Mouse (Mus musculus): ENCODE results near the gene Fads2.

The Fads2 gene

GRCm38 (mm10) chr19:10041388-10042148, 60.0 kb downstream of the Fads2 start, which contains the start of gene Fads3:
TSS of gene Fads3 (plus strand) at chr19:10041569.
- DNase-seq (ENCODE audit: low spot score), result peak; percentile 48

GRCm38 (mm10) chr19:10040866-10041387, 60.6 kb downstream of the Fads2 start:
- no peak for DNase-seq (ENCODE audit: low spot score)

- no peak for DNase-seq (ENCODE audit: low spot score)
Observed at GRCm38 (mm10) chr19:10039615-10040014, 61.9 kb downstream of the Fads2 start.

DNA sequence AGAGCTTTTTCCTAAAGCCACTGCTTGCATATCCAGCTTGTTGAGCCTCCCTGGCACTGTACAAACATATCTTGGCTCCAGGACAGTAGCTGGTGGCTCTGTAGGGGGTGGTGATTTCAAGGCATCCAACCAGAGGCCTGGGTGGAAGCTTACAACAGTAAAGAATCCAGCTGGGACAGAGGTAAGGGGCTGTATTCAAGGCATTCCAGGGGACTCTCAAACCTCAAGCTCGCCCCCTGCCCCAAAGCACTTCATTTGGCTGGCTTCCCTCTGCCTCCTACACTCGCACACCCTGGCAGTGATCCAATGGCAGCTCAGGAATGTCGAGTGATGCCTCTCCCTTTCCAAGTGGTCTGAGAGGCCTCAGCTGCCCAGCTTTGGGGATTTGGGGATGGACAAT, 62.6 kb downstream of the Fads2 start:
- DNase-seq (ENCODE audit: low spot score), result no peak

DNA sequence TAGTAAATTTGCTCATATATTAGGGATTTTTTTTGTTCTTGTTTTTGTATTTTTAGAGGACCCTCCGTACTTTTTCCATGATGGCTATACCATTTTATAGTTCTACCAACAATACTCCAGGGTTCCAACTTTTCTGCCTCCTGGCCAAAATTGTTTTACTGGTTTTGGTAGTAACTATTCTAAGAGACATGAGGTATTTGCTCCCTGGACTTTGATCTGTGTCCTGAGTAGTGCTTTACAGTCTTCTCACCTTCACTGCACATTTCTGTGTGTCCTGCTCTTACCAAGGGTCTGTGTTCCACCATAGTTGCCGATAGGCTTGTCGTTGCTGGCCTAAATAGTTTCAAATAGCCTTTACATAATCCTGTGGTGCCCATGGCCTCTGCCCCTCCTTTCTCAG, 63.2 kb downstream of the Fads2 start:
- DNase-seq (ENCODE audit: low spot score), result no peak

DNA sequence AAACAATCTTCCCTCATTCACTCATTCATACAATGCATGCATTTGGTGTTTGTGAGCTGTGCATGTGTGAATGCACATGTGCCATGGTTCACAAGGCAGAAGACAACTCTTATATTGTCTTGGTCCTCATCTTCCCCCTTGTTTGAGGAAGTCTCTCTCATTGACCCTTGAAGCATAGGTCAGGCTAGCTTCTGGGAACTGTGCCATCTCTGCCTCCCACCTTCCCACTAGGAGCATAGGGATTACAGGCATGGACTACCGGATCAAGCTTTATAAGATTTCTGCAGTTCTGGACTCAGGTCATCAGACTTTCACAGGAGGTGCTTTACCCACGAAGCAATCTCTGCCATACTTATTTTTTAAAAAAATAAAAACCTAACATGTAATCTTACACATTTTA, 64.0 kb downstream of the Fads2 start:
- no peak for DNase-seq (ENCODE audit: low spot score)

DNA sequence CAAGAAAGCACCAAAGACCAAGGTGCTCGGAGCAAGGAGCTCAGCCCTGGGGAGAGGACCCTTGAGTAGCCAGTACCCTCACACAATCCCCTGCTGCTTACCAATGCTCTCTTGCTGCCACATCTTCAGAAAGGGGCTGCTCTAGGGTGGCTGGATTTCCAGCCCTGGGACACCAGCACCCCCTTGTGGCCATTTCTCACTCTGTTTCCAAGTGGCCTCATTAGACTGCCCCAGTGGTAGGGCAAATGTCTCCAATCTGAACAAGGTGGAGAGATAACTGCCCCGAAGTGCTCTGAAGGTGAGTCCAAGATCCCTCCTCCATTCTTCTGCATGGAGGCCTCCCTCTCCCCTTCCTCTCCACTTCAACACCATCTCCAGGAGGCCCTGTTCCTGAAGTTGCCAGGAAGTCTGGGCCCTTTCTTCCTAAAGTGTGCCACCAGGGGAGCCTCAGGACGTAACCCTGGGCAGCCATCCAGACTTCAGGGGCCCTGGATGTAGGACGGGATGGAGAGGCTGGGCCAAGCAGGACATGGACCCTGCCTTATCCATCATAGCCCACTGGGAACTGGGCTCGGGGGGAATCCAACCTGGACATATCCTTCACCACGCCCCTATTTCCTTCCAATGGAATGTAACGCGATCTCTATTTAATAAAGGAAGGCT, 66.6 kb downstream of the Fads2 start:
- peak; percentile 54 for DNase-seq (ENCODE audit: low spot score)

- no peak for DNase-seq (ENCODE audit: low spot score)
Observed at GRCm38 (mm10) chr19:10034356-10034755, 67.2 kb downstream of the Fads2 start.

DNA sequence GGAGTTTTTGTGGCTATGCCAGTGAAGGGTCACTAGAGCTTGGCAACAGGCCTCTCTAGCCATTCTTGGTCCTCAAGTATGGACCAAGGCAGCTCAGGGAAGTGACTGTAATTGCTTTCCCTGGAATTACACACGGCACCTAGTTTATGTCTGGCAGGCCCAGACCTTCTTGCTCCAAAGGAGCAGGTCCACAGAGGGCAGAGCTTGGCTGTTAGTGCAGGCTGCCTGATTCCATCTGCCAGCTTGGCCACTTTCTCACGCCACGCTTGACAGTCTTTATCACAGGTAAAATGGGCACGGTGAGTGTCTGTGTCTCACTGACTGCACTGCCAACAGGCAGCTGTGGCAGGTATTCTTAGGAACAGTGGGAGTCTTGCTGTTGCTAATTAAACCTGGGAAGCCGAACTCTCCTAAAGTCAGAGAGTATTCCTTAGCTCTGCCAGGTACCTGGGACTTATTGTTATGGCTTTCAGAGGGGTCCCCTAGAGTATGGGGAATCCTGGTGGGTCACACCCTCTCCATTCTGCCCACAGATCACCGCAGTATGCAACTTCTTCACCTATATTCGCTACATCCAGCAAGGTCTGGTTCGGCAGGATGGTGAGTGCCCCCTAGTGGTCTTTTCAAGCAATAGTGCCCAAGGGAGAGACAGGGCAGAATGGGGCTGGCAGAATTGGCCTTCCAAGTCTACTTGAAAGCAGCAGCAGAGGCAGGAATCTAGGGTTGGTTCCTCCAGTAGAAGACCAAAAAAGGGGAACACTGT, 68.2 kb downstream of the Fads2 start:
- DNase-seq (ENCODE audit: low spot score), result no peak

GRCm38 (mm10) chr19:10029746-10030145, 71.8 kb downstream of the Fads2 start:
- DNase-seq (ENCODE audit: low spot score), result no peak

- no peak for DNase-seq (ENCODE audit: low spot score)
Observed at GRCm38 (mm10) chr19:10025169-10025875, 76.2 kb downstream of the Fads2 start.

DNA sequence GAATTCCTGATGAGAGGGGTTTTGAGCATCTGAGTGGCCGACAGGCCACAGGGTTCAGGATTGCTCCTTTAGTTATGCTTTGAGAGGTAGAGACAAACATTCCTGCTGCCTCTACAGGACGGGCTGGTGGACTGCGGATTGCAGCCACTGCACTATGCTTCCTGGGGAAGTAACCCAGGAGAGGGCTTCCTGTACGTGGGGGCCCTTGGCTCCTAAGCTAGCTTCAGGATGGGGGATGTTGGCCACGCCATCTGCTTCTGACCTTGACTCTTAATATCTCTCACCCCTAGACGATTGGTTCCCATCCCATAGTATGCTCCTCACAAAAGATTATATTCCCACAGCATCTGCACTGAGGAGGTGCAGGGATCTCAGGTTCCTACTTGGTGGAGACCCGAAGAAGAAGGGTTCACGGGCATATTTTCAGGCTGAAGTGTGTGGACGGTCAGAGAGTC, 78.2 kb downstream of the Fads2 start:
- no peak for DNase-seq (ENCODE audit: low spot score)

GRCm38 (mm10) chr19:10022414-10023303, 78.9 kb downstream of the Fads2 start:
- no peak for DNase-seq (ENCODE audit: low spot score)

DNA sequence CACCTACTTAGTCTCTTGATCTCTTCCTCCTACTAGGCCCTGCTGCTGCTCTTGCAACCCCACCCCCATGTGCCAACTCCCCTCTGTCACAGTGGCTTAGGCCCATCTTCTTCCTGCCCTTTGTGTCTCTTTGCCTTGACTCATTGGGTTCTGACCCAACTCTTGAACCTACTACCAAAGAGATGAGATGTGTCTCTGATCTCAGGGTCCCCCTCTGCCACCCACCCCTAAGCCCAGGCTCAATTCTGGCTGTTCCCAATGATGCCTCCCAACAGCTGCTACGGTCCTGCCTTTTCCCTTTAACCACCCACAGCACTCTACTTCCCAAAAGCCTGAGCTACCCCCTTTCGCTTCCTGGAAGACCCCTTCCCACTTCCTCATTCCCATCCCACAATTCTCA, 79.6 kb downstream of the Fads2 start:
- no peak for DNase-seq (ENCODE audit: low spot score)

GRCm38 (mm10) chr19:10019214-10019760, 82.3 kb downstream of the Fads2 start:
- DNase-seq (ENCODE audit: low spot score), result no peak

DNA sequence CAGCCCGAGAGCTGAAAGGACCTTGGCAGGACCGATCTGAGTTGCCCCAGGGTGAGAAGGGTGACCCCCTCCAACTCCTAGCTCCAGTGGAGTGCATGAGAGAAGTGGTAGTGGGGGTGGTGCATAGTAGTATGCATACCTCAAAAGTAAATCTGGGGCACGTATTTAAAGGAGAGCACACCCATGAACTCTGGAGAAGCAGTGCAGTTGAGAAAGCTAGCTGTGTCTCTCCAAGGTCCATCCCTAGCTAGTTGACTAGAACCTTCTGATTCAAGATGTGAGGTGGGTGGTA, 83.1 kb downstream of the Fads2 start:
- no peak for DNase-seq (ENCODE audit: low spot score)

DNA sequence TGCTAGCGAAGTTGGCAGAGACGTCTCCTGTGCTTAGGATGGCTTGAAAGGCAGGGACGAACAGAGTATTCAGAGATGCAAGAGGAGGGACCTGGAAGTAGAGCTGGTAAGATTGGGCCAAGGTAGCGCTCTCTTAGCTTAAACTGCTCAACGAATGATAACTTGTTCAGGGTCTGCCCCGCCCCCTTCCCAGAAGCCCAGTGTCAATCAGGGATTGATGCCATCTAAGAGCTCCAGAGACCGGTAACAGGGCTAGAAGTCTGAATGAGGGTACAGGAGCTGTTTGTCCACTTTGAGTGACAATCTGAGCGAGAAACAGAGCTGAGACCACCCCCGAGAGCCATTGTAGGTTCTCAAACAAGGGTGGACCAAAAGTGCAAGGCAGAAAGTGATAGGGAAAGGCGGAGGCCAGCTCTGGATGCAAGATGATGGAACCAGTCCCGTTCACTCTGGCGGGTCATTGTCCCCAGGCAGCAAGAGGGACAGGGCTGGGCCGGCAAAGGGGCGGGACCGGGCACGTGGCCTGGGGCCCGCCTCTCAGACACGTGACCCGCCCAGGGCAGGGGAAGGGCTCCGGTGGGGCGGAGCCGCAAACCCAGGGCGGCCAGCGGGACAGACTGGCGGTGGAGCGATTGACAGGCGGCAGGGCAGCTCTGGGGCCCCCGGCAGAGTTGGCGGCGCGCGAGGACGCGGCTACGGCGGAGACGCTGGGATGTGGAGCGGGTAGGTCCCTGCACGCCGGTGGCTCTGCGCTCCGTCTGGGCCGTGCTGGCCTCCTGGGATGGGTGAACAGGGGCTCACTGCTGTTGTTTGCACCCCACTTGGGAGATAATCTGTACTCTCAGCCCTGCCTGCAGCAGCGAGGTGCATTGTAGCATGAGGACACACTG, 83.7 kb downstream of the Fads2 start:
- DNase-seq (ENCODE audit: low spot score), result peak; percentile 47

DNA sequence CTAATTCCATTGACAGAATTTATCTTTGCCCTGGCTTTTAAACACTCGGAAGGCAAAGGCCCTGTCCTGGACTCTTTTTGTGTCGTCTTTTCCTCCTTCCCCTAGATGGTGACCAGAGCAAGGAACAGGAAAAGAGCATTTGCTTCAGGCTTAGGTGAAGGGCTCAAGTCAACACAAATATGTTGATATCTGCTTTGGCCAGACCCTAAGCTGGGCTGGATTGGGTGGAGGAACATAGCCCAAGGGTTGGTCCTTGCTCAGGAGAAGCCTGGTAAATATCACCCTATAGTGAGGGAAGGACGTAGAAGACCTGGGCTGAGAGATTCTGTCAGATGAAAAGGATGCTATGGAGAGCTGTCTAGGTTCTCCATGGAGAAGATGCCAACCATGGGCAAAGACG, 85.4 kb downstream of the Fads2 start:
- no peak for DNase-seq (ENCODE audit: low spot score)

- DNase-seq (ENCODE audit: low spot score), result no peak
Observed at GRCm38 (mm10) chr19:10015442-10015841, 86.1 kb downstream of the Fads2 start.

- no peak for DNase-seq (ENCODE audit: low spot score)
Observed at GRCm38 (mm10) chr19:10014824-10015223, 86.7 kb downstream of the Fads2 start.
